In genomic region chr14:26530350-26530749, GRCm38 (mm10) we compare ENCODE assay signal across 13 mouse cellular contexts. TPM values are rescaled to one million over a fixed set of nuclear protein-coding genes. Genes with fewer than 3 reads are reported as not detected.
DNase-seq lines count a peak whose midpoint lies in the region; ATAC-seq lines count a peak whose summit lies in the region.
"Had no signal": no experiment of that assay in that cellular context is flagged by ENCODE, and none has a peak within 500 bp of the region (broad histone marks: within the 10 kb centered on the region; RNA-seq: fewer than 3 reads in every experiment).

No protein-coding gene starts in this region.

- peaks cover 69% of the 10 kb centered on the region for H3K4me1 ChIP-seq in heart, embryonic 13.5 days
- peaks cover 26% of the 10 kb centered on the region for H3K4me1 ChIP-seq in neural tube, embryonic 12.5 days
- peaks cover 73% of the 10 kb centered on the region for H3K4me1 ChIP-seq in liver, embryonic 13.5 days (replicated peaks)

- H3K36me3 ChIP-seq in heart, embryonic 13.5 days = peaks cover 20% of the 10 kb centered on the region
- peaks cover 5% of the 10 kb centered on the region; the same call in 1 of the 2 replicates for H3K36me3 ChIP-seq in neural tube, embryonic 12.5 days
- H3K36me3 ChIP-seq in liver, embryonic 13.5 days = peaks cover 18% of the 10 kb centered on the region

- peak overlapping the region; percentile 1; the same call in 1 of the 2 replicates for H3K4me2 ChIP-seq in heart, embryonic 13.5 days
- H3K4me2 ChIP-seq in neural tube, embryonic 12.5 days (replicated peaks) = peak overlapping the region; percentile 30; the same call in 1 of the 2 replicates
- H3K4me2 ChIP-seq in liver, embryonic 13.5 days = 0 out of 2 replicates have a peak overlapping the region, but pooled peaks have one; percentile 1
- H3K4me2 ChIP-seq: heart, embryonic 12.5 days had no signal

- DNase-seq in heart, postnatal 4 days = no peak
- DNase-seq in neural tube, embryonic 10.5 days (ENCODE audit: extremely low spot score, low spot score) = no peak
- DNase-seq in liver, embryonic 13.5 days = no peak
- no peak for DNase-seq in frontal cortex, postnatal 36 days (ENCODE audit: low spot score in 2 of 2)
- no peak for DNase-seq in gastrocnemius, postnatal 25 days
- DNase-seq in layer of hippocampus, adult 9-10 months (ENCODE audit: low spot score) = no peak
- DNase-seq: cerebellum, adult 18-20 months; right cerebral cortex, adult 18-20 months had no signal

- no peak overlapping the region for H3K27ac ChIP-seq in heart, embryonic 13.5 days (replicated peaks)
- no peak overlapping the region for H3K27ac ChIP-seq in neural tube, embryonic 12.5 days
- H3K27ac ChIP-seq in liver, embryonic 13.5 days = no peak overlapping the region

- H3K9ac ChIP-seq in heart, embryonic 13.5 days = no peak overlapping the region
- H3K9ac ChIP-seq in neural tube, embryonic 12.5 days = no peak overlapping the region
- 0 out of 2 replicates have a peak overlapping the region, but pooled peaks have one; percentile 15 for H3K9ac ChIP-seq in liver, embryonic 13.5 days
- H3K9ac ChIP-seq: heart, embryonic 12.5 days had no signal

- no peak for ATAC-seq in heart, embryonic 13.5 days (ENCODE audit: extremely low read depth, insufficient number of reproducible peaks, low FRiP score, low TSS enrichment)
- ATAC-seq in neural tube, embryonic 12.5 days (ENCODE audit: low FRiP score, low read depth) = no peak
- ATAC-seq in liver, embryonic 13.5 days (ENCODE audit: low read depth) = no peak
- ATAC-seq: activated CD4-positive, CD25-positive, alpha-beta regulatory T cell, adult 4 months; CD4-positive, CD25-positive, alpha-beta regulatory T cell, adult 4 months had no signal

- no peaks in the 10 kb centered on the region for H3K27me3 ChIP-seq in heart, embryonic 13.5 days (replicated peaks)
- no peaks in the 10 kb centered on the region for H3K27me3 ChIP-seq in neural tube, embryonic 12.5 days (replicated peaks)
- no peaks in the 10 kb centered on the region for H3K27me3 ChIP-seq in liver, embryonic 13.5 days
- H3K27me3 ChIP-seq: heart, embryonic 12.5 days had no signal

- WGBS in heart, embryonic 13.5 days = 67% methylated on average over 7 of the region's 7 CpGs
- WGBS in neural tube, embryonic 12.5 days = 78% methylated on average over 7 of the region's 7 CpGs
- WGBS in liver, embryonic 13.5 days (ENCODE audit: insufficient replicate concordance) = 58% methylated on average over 7 of the region's 7 CpGs

- H3K4me3 ChIP-seq in heart, embryonic 13.5 days = no peak overlapping the region
- H3K4me3 ChIP-seq in neural tube, embryonic 12.5 days = no peak overlapping the region
- no peak overlapping the region for H3K4me3 ChIP-seq in liver, embryonic 13.5 days (replicated peaks)
- H3K4me3 ChIP-seq: heart, embryonic 12.5 days had no signal

- no peaks in the 10 kb centered on the region for H3K9me3 ChIP-seq in heart, embryonic 13.5 days
- no peaks in the 10 kb centered on the region for H3K9me3 ChIP-seq in neural tube, embryonic 12.5 days
- no peaks in the 10 kb centered on the region for H3K9me3 ChIP-seq in liver, embryonic 13.5 days (replicated peaks)
- H3K9me3 ChIP-seq: heart, embryonic 12.5 days had no signal

RNA-seq across cellular contexts. Expression of gene Slmap, which starts 4.4 kb away (rescaled TPM):
- 98.1 and 101 TPM in 2 replicates for polyA plus RNA-seq in heart, embryonic 13.5 days (2015; fragmentation: Nextera tagmentation; extraction: Ambion mirVana)
- 100 to 1,000 TPM; 394 to 444 TPM for total RNA-seq in heart, postnatal 4 days (2021)
- polyA plus RNA-seq in neural tube, embryonic 12.5 days (2016; fragmentation: Nextera tagmentation; extraction: Ambion mirVana) = 21.5 and 24.0 TPM in 2 replicates
- 10.2 and 12.1 TPM in 2 replicates for polyA plus RNA-seq in liver, embryonic 13.5 days (2015; fragmentation: Nextera tagmentation; extraction: Ambion mirVana)
- 10 to 100 TPM; 72.0 to 92.7 TPM for total RNA-seq in gastrocnemius, postnatal 25 days (2021)

RNA-seq across cellular contexts. Expression of gene Dennd6a, which starts 43.3 kb away (rescaled TPM):
- 18.4 and 24.1 TPM in 2 replicates for polyA plus RNA-seq in heart, embryonic 13.5 days (2015; fragmentation: Nextera tagmentation; extraction: Ambion mirVana)
- 10 to 100 TPM; 20.9 to 24.5 TPM for total RNA-seq in heart, postnatal 4 days (2021)
- 30.0 and 31.5 TPM in 2 replicates for polyA plus RNA-seq in neural tube, embryonic 12.5 days (2016; fragmentation: Nextera tagmentation; extraction: Ambion mirVana)
- polyA plus RNA-seq in liver, embryonic 13.5 days (2015; fragmentation: Nextera tagmentation; extraction: Ambion mirVana) = 12.4 and 14.4 TPM in 2 replicates
- 1 to 10 TPM; 8.0 to 8.2 TPM for total RNA-seq in gastrocnemius, postnatal 25 days (2021)
